Mouse (Mus musculus): ENCODE data around the gene Grasp.
A peak's percentile ranks its signal among the peaks of the same experiment; 100 is the strongest.

DNA sequence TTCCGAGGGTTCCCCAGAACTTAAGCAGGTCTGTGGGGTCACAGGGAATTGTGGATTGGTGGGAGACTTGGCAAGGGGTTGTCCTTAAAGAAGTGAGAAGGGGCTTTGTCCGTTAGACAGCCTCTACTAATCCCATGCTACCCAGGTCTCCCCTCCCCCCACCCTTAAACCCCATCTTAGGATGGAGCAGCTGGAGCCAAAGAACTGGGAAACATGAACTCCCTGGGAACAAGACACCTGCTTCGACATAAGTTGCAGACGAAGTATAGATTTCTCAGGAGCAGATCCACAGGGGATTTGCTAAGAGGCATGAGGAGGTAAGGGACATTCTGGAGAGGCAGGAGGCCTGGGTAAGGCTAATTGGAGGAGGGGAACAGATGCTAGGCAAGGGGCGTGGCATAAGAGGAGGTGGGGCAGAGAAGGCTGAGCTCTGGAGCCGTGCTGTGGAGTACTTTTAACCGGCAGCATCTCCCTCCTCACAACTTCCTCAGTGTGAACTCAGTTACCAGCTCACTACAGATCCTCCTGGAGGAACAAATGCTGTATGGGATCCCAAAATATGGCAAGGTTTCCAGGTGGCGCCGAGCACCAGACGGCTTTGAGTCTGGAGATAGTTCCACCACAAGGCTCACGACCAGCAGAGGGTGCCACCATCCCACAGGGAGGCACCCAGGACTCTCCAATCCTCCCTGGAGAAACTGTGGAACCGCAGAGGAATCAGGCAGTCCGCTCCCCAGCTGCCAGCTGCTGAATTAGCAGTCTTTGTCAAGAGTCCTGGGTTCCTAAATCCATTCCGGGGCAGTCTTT, 2.5 kb upstream of the Grasp start:
- TF ChIP-seq EP300 (IDR thresholded peaks at IDR 0.05; ENCODE audit: insufficient read depth, low read depth, low read length), result peak; percentile 78; the same call in 1 of the 2 replicates
- no peak; the same call in 1 of the 2 replicates for TF ChIP-seq CTCF (IDR thresholded peaks at IDR 0.05)

Data from heart, adult 2 months (tissue).